Mouse (Mus musculus) lung, postnatal 0 days (tissue): ENCODE results near the gene Gm20388. TPM values are rescaled to one million over a fixed set of nuclear protein-coding genes. Genes with fewer than 3 reads are reported as not detected.

Source experiments
- ATAC-seq: fragments of 200-750 bp; cut with Nextera tagmentation; 2 replicates; pipeline ENCODE4 v1.8.0; 2017; ENCODE audit warnings: moderate library complexity
- DNase-seq: peaks from one replicate; pipeline ENCODE4 v3.0.0-alpha.2; 2016; ENCODE audit warnings: low spot score
- H3K27ac ChIP-seq: fragments of 300-500 bp; sonication (generic); 2 replicates; pipeline ENCODE4 v1.5.1; 2014; ENCODE audit warnings: antibody characterized with exemption, mild to moderate bottlenecking, low read length, mixed read lengths
- H3K27me3 ChIP-seq: fragments of 300-500 bp; sonication (generic); replicated peaks from 2 replicates; pipeline ENCODE4 v1.6.1; 2014; ENCODE audit warnings: low read length, mixed read lengths; ENCODE audit not compliant: insufficient read depth
- H3K36me3 ChIP-seq: fragments of 300-500 bp; sonication (generic); 2 replicates; pipeline ENCODE4 v1.6.1; 2014; ENCODE audit warnings: low read length, mixed read lengths; ENCODE audit not compliant: insufficient read depth
- H3K4me1 ChIP-seq: fragments of 300-500 bp; sonication (generic); 2 replicates; pipeline ENCODE4 v1.6.1; 2014; ENCODE audit warnings: antibody characterized with exemption, low read depth, low read length, mixed read lengths; ENCODE audit not compliant: insufficient read depth
- H3K4me2 ChIP-seq: fragments of 300-500 bp; sonication (generic); replicated peaks from 2 replicates; pipeline ENCODE4 v1.6.1; 2014; ENCODE audit warnings: low read depth, mild to moderate bottlenecking, low read length, moderate library complexity, mixed read lengths
- H3K4me3 ChIP-seq: fragments of 300-500 bp; sonication (generic); 2 replicates; pipeline ENCODE4 v1.5.1; 2014; ENCODE audit warnings: low read depth, low read length
- H3K9ac ChIP-seq: fragments of 300-500 bp; sonication (generic); replicated peaks from 2 replicates; pipeline ENCODE4 v1.6.1; 2014; ENCODE audit warnings: low read depth, mild to moderate bottlenecking
- H3K9me3 ChIP-seq: fragments of 300-500 bp; sonication (generic); 2 replicates; pipeline ENCODE4 v1.6.1; 2016; ENCODE audit warnings: low read length, mixed read lengths
- CTCF ChIP-seq: IDR thresholded peaks from 2 replicates; pipeline ENCODE4 v1.5.1; 2016; ENCODE audit warnings: antibody characterized with exemption, mild to moderate bottlenecking
- EP300 ChIP-seq: IDR thresholded peaks from 2 replicates; pipeline ENCODE4 v1.6.1; 2016; ENCODE audit warnings: antibody characterized with exemption, mild to moderate bottlenecking, control low read depth
- WGBS: fragments of 180-500 bp; shearing (Covaris S2); extraction: QIAGEN DNeasy Blood & Tissue Kit; methylation state at CpG from one replicate; pipeline ENCODE4 v1.1.7; 2014; 5-methylcytosine and 5-hydroxymethylcytosine counted together
- polyA plus RNA-seq: library from polyadenylated mRNA; unstranded; fragments of >200 nt; fragmentation: Nextera tagmentation; extraction: Ambion mirVana; gene quantifications from 2 replicates; pipeline ENCODE4 v1.2.1, GENCODE M21; 2015

Gene Gm20388
- polyA plus RNA-seq, 1 experiment from 2014 or later: not detected

DNA sequence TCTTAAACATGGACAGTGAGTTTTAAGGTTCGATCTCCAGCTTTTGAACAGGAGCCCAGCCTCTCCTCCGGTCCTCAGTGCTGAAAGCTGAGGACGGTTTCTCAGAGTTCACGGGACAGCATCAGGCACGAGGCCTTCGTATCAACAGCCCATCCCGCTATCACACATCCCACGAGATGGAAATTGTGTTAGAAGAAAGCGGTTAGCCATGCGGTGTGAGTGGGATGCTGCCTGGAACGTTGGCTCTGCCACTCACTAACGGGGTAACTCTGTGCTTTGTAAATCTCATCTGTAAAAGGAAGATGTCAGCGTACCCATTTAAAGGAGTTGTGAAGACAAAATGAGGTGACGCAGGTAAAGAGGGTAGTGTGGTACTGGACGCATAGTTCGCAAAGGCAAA is 3796.5 kb downstream of the Gm20388 start:
- no peak overlapping the region for H3K27ac ChIP-seq
- H3K9ac ChIP-seq: no peak overlapping the region
- no peak for TF ChIP-seq CTCF
- no peak for TF ChIP-seq EP300
- H3K4me2 ChIP-seq: no peak overlapping the region
- H3K4me3 ChIP-seq: no peak overlapping the region
- DNase-seq (no peak), ATAC-seq (no peak)
- no peaks in the 10 kb centered on the region for H3K27me3 ChIP-seq
- no peaks in the 10 kb centered on the region for H3K4me1 ChIP-seq
- H3K36me3 ChIP-seq: no peaks in the 10 kb centered on the region
- WGBS: 85% methylated on average over 16 of the region's 16 CpGs
- H3K9me3 ChIP-seq: no peaks in the 10 kb centered on the region

DNA sequence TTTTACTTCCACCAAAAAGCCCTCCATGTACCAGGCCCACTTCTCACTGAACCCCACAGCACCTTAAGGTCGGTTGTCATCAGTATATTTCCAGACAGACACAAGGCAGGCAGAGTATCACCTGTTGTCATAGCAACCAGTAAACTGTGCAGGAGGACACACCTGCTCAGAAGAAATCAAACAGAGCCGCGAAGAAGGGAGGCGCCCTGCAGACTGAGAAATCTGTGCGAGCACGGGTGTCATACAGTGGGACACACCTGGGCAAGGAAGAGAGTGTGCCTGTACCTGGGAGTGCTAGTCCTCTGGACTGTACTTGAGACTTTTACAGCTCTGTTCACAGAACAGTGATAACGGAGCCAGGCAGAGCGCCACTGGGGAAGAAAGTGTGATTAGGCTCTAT is 3798.1 kb downstream of the Gm20388 start:
- Histone ChIP-seq H3K36me3 (no peaks in the 10 kb centered on the region), H3K27ac (no peak overlapping the region), H3K9ac (no peak overlapping the region), H3K4me2 (no peak overlapping the region), H3K4me3 (no peak overlapping the region), H3K9me3 (no peaks in the 10 kb centered on the region), H3K4me1 (no peaks in the 10 kb centered on the region), H3K27me3 (no peaks in the 10 kb centered on the region)
- WGBS: 52% methylated on average over 8 of the region's 8 CpGs
- TF ChIP-seq EP300 (no peak), CTCF (no peak)
- DNase-seq (no peak), ATAC-seq (peak; percentile 54)

- no peak overlapping the region for H3K27ac ChIP-seq
- DNase-seq (peak; percentile 41), ATAC-seq (peak; percentile 47; the same call in 1 of the 2 replicates)
- no peaks in the 10 kb centered on the region for H3K27me3 ChIP-seq
- TF ChIP-seq CTCF (no peak), EP300 (no peak)
- H3K4me1 ChIP-seq: no peaks in the 10 kb centered on the region
- no peaks in the 10 kb centered on the region for H3K36me3 ChIP-seq
- no peak overlapping the region for H3K4me2 ChIP-seq
- WGBS: 80% methylated on average over 5 of the region's 5 CpGs
- no peak overlapping the region for H3K4me3 ChIP-seq
- H3K9ac ChIP-seq: no peak overlapping the region
- no peaks in the 10 kb centered on the region for H3K9me3 ChIP-seq
Measured at GRCm38 (mm10) chr8:123710335-123710734, 3799.7 kb downstream of the Gm20388 start.

- H3K27me3 ChIP-seq: no peaks in the 10 kb centered on the region
- no peak overlapping the region for H3K27ac ChIP-seq
- peaks cover 6% of the 10 kb centered on the region; the same call in 1 of the 2 replicates for H3K4me1 ChIP-seq
- H3K9ac ChIP-seq: no peak overlapping the region
- WGBS: 77% methylated on average over 5 of the region's 5 CpGs
- ATAC-seq (no peak), DNase-seq (no peak)
- TF ChIP-seq EP300 (no peak), CTCF (no peak)
- no peak overlapping the region for H3K4me2 ChIP-seq
- H3K4me3 ChIP-seq: no peak overlapping the region
- H3K9me3 ChIP-seq: no peaks in the 10 kb centered on the region
- H3K36me3 ChIP-seq: no peaks in the 10 kb centered on the region
Measured at GRCm38 (mm10) chr8:123714451-123714850, 3803.8 kb downstream of the Gm20388 start.

DNA sequence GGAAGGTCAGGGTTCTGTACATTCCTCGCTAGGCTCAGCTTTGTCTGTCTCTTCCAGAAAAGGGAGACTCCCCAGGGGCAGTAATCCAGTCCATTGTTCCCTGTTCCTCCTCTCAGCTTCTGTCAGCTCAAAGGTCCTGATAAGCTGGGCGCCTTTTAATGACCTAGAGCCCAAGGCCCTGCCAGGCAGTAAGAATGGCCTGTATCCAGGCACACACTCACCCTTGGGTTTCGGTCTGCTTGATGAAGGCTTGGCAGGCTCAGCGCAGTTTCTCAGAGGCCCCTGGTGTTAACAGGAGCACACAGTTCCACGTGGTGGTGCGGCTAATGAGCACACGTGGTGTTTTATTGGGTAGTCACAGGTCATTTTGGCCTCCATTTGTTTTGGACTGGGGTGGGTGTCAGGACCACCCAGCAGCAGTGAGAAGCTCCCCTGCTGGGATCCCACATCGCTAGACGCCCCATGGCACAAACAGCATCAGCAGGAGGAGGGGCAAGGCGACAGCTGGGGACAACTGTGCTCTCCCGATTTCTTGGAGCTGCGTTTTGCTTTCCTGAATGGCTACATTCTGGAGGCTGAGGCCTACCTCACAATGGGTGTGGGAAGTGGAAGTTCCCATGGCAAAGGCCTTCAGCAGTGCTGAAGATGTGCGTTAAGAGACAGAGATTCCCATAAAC is 3805.4 kb downstream of the Gm20388 start:
- Histone ChIP-seq H3K4me1 (peaks cover 6% of the 10 kb centered on the region; the same call in 1 of the 2 replicates), H3K27ac (no peak overlapping the region), H3K4me3 (no peak overlapping the region), H3K9ac (no peak overlapping the region), H3K27me3 (no peaks in the 10 kb centered on the region), H3K9me3 (no peaks in the 10 kb centered on the region), H3K4me2 (no peak overlapping the region), H3K36me3 (no peaks in the 10 kb centered on the region)
- WGBS: 57% methylated on average over 13 of the region's 13 CpGs
- DNase-seq (peak; percentile 28), ATAC-seq (no peak)
- TF ChIP-seq EP300 (no peak), CTCF (no peak)

DNA sequence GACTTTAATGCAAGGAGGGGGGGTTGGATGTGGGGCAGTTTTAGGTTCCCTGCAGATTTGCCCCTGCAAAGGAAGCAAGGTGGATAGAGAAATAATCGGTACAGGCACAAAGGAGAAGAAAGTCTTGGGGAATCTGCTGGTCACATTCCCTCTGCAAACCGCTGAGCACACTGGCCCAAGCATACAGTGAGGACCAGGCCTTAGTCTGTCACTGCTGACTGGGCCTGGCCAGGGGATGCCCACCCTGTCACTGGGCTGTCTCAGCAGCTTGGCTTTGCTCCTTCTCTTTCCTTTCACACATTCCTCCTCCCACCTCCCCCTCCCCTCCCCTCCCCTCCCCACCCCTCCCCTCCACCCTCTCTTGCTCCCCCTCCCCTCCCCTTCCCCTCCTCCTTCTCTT is 3806.5 kb downstream of the Gm20388 start:
- 33% methylated on average over 2 of the region's 2 CpGs for WGBS
- ATAC-seq: peak; percentile 67
- H3K27ac ChIP-seq: 0 out of 2 replicates have a peak overlapping the region, but pooled peaks have one; percentile 43

More for the DNA sequence above, 3806.5 kb downstream of the Gm20388 start:
- no peaks in the 10 kb centered on the region for H3K36me3 ChIP-seq
- no peaks in the 10 kb centered on the region for H3K27me3 ChIP-seq
- no peak overlapping the region for H3K4me3 ChIP-seq
- TF ChIP-seq EP300 (no peak), CTCF (no peak)
- no peaks in the 10 kb centered on the region for H3K9me3 ChIP-seq
- DNase-seq: no peak
- no peak overlapping the region for H3K9ac ChIP-seq
- peaks cover 6% of the 10 kb centered on the region; the same call in 1 of the 2 replicates for H3K4me1 ChIP-seq
- H3K4me2 ChIP-seq: no peak overlapping the region
